Mouse (Mus musculus): ENCODE results near the gene Nr5a2.

Gene Nr5a2

GRCm38 (mm10) chr1:136910144-136910543, 50.1 kb downstream of the Nr5a2 start:
- DNase-seq (ENCODE audit: low spot score in 2 of 2): no peak

- no peak for DNase-seq (ENCODE audit: low spot score in 2 of 2)
Measured at GRCm38 (mm10) chr1:136909494-136910037, 50.7 kb downstream of the Nr5a2 start.

GRCm38 (mm10) chr1:136898130-136898529, 62.1 kb downstream of the Nr5a2 start:
- no peak for DNase-seq (ENCODE audit: low spot score in 2 of 2)

GRCm38 (mm10) chr1:136896351-136896750, 63.9 kb downstream of the Nr5a2 start:
- no peak for DNase-seq (ENCODE audit: low spot score in 2 of 2)

- DNase-seq (ENCODE audit: low spot score in 2 of 2): no peak
Measured at GRCm38 (mm10) chr1:136895877-136896276, 64.4 kb downstream of the Nr5a2 start.

- no peak for DNase-seq (ENCODE audit: low spot score in 2 of 2)
Measured at GRCm38 (mm10) chr1:136894753-136895152, 65.5 kb downstream of the Nr5a2 start.

GRCm38 (mm10) chr1:136893162-136893561, 67.1 kb downstream of the Nr5a2 start:
- no peak for DNase-seq (ENCODE audit: low spot score in 2 of 2)

GRCm38 (mm10) chr1:136890439-136890838, 69.8 kb downstream of the Nr5a2 start:
- DNase-seq (ENCODE audit: low spot score in 2 of 2): no peak

GRCm38 (mm10) chr1:136888704-136889103, 71.5 kb downstream of the Nr5a2 start:
- no peak for DNase-seq (ENCODE audit: low spot score in 2 of 2)

- DNase-seq (ENCODE audit: low spot score in 2 of 2): no peak
Measured at GRCm38 (mm10) chr1:136886678-136887077, 73.6 kb downstream of the Nr5a2 start.

GRCm38 (mm10) chr1:136883458-136884174, 76.6 kb downstream of the Nr5a2 start:
- DNase-seq (ENCODE audit: low spot score in 2 of 2): no peak

- no peak for DNase-seq (ENCODE audit: low spot score in 2 of 2)
Measured at GRCm38 (mm10) chr1:136880260-136880659, 80.0 kb downstream of the Nr5a2 start.

- no peak for DNase-seq (ENCODE audit: low spot score in 2 of 2)
Measured at GRCm38 (mm10) chr1:136875006-136875405, 85.2 kb downstream of the Nr5a2 start.

- DNase-seq (ENCODE audit: low spot score in 2 of 2): no peak
Measured at GRCm38 (mm10) chr1:136868955-136869354, 91.3 kb downstream of the Nr5a2 start.

GRCm38 (mm10) chr1:136868285-136868684, 92.0 kb downstream of the Nr5a2 start:
- DNase-seq (ENCODE audit: low spot score in 2 of 2): no peak

GRCm38 (mm10) chr1:136866481-136867092, 93.7 kb downstream of the Nr5a2 start:
- peak in 1 of 2 experiments; percentile 16 for DNase-seq (ENCODE audit: low spot score in 2 of 2)

GRCm38 (mm10) chr1:136863209-136863608, 97.0 kb downstream of the Nr5a2 start:
- DNase-seq (ENCODE audit: low spot score in 2 of 2): no peak

GRCm38 (mm10) chr1:136859454-136859853, 100.8 kb downstream of the Nr5a2 start:
- DNase-seq (ENCODE audit: low spot score in 2 of 2): peak; percentile 51 to 54

GRCm38 (mm10) chr1:136858724-136859123, 101.5 kb downstream of the Nr5a2 start:
- peak; percentile 47 to 56 for DNase-seq (ENCODE audit: low spot score in 2 of 2)

- no peak for DNase-seq (ENCODE audit: low spot score in 2 of 2)
Measured at GRCm38 (mm10) chr1:136856104-136856503, 104.1 kb downstream of the Nr5a2 start.

GRCm38 (mm10) chr1:136848791-136849190, 111.5 kb downstream of the Nr5a2 start:
- no peak for DNase-seq (ENCODE audit: low spot score in 2 of 2)

- no peak for DNase-seq (ENCODE audit: low spot score in 2 of 2)
Measured at GRCm38 (mm10) chr1:136846081-136846480, 114.2 kb downstream of the Nr5a2 start.

GRCm38 (mm10) chr1:136845341-136845740, 114.9 kb downstream of the Nr5a2 start:
- no peak for DNase-seq (ENCODE audit: low spot score in 2 of 2)

Data from natural killer cell, adult 2 months (primary cell).